Mouse (Mus musculus) monocyte, adult 2 months (primary cell): ENCODE data around the gene Ppp1r14c.
"Not testable (repeated sequence)": the region's sequence is repeated elsewhere in the genome, so short reads cannot be mapped to it uniquely, and the experiment has no call there.

Experiments used
- DNase-seq, 2 experiments: peaks; one replicate each; pipeline ENCODE4 v3.0.0; 2022; ENCODE audit warnings: low spot score in 2 of 2, low read depth in 1 of 2

Gene Ppp1r14c

DNA sequence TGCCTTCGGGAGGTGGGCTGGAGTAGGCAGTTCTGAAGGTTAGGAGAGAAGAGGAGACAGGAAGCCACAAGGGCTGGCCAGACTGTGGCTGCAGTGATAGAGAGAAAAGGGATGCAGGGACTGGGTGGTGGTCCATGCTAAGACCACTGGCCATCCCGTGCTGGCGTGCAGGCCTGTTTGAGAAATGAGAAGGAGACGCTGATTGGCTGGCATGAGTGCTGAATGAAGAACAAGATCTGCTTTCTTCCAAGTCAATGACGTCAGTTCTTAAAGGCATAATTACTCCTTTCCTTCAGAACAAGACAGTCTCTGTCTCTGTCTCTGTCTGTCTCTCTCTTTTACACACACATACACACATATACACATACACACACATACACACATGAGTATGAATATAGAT lies 36.4 kb downstream of the Ppp1r14c start:
- DNase-seq: no peak

DNA sequence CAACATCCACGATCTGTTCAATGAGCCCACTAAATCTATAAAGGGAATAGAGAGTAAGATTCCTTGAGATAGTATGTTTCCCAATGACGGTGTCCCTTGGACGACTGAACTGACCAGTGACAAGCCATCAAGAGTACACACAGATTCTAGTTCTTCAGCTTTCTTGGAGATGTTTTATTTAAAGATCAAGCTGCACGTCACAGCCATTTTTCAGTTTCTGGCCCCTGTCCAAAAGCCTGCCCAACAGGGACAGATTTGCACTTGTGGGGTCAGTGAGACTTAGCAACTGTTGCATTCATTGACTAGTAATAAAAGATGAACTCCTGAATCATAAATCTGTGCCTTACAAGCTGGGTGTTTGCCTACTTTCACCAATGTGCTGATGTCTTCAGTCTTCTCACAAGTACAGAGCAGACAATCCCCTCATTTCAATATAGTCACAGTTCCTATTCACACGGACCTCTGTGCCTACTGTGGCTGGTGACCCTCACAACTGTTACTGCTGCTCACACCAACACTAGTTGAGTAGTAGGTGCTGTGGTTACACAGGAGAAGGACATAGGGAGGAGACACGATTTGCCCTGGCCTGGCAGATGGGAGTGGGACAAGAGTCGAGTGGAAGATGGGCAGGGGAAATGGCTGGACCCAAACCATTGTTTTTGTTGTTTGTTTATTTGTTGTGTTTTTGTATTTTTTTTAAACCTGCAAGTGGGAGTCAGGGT lies 37.7 kb downstream of the Ppp1r14c start:
- DNase-seq: no peak

DNA sequence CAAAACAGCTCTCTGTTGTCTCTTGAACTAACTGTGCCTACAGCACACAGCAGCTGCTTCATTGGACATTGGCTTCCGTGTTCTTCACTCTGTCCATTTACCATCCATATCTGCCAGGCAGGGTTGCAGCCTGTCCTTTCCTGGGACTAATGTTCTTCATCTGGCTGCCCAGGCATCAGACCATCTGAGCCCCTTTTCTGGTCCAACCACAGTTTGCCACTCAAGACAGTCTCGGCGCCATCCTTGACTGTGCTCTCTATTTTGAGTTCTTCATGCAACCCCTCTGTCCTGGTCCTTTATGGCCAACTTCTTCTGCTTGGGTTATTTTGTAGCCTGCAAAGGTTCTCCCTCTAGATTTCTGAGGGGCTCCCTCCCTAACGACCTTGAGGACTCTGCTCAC lies 38.5 kb downstream of the Ppp1r14c start:
- no peak for DNase-seq

DNA sequence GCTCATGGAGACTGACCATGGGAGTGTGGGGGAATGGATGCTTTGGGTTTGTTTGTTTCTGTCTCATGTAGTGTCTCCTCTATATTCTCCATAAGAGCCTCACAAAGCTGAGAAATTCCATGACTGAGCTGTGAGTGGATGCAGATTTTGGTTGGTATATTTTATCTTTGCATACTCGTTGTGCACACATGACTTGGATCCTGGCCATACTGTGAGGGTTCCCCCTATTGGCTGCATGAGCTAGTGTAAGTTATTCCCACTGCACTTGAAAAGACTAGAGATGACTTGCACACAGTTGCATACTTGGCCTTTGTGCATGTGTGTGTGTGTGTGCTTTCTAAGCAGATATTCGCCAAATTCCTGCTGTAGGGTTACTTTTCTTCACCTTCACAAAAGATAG lies 40.4 kb downstream of the Ppp1r14c start:
- DNase-seq: no peak

DNA sequence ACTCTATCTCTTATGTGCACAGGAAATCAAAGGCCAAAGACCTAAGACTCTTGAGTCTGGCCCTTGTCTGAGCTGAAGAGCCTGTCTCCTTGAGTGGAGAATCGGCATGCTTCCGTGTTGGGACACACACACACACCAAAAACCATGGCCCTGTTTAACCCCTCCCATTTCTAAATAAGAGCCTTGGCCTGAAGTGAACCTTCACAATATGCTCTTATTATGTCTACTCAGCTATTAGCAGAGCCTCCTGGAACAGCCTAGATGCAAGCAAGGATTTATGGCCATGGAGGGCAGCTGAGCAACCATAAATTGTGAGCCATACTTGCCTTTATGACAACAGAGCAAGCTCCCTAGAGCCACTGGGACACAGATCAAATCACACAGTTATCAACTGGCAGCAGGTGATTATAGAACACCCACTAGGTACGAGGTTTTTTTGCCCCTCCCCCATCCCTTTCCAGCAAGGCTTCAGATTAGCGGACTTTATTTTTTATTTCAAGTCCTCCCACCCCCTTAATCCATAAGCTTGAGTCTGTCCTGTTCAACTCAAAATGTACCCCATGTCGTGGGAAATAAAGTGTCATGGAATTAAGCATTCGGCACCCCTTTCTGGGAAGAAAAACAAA lies 42.3 kb downstream of the Ppp1r14c start:
- DNase-seq: no peak

DNA sequence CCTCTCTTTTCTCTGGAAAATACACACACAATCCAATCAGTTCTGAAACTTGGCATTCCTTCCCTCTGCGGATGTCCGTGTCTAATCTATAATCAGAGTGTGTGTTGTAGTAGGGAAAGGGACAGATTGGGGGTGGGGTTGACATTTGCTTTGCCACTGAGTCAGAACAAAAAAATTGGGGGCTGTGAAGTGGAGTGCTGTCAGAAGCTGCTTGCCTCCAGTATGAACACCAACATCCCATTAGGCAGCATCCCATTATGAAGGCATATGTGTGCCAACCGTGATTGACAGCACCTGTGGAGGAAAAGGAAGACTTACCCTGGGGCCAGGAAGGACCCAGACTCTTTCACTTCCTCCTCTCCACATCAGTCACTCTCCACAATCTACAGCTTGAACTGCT lies 42.8 kb downstream of the Ppp1r14c start:
- DNase-seq: no peak

DNA sequence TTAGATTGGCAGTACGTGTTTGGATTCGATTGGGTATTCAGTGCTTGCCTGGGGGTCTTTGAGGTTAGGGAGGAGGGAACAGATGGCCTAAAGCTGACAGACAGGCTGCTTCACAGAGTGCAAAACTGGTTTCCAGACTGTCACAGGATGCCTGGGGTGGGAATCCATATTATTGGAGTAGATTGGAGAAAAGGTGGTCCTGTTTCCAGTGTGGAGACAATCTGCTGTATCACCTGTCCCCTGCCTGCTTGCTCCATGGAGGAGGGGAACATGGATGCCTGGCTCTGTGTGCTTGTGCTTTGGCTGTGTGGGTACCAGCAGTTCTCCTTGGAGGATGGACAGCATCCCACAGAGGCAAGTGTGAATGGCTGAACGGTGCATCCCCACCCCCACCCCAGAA lies 45.4 kb downstream of the Ppp1r14c start:
- DNase-seq: no peak

DNA sequence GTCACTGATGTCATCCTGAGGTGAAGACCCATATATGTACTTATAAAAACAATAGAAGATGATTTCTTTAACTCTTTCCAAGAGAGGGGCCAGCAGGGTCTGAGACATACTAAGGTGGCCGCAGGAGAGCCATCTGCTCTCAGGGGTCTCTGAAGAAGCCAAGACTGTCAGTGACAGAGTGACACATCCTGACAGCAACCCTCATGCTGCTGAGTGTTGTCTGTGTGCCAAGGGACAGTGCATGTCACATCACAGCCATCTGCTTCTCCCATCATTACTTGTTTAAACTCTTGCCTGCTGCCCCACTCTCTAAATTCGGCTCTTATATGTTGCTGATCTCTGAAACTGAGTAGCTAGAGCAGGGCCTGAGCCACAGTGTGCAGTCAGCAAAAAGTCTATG lies 45.8 kb downstream of the Ppp1r14c start:
- no peak for DNase-seq

DNA sequence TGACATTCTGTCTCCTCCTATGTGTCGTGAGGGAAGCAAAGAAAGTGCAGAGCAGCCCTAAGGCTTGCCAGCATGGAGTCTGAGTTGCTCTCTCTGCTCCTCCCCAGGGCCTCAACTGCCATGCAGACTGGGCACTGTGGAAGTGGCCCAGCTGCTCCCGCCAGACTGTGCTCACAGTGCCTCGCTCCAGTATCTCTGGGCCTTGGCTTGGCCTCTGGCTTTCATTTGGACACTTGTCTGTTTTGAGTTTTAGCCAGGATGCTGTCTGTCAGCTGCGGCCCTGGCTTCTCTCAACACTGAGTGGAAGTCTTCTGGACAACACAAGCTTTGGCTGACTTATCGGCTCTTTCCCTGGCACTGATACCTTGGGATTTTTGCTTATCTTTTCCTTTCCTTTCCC lies 49.0 kb downstream of the Ppp1r14c start:
- no peak for DNase-seq

DNA sequence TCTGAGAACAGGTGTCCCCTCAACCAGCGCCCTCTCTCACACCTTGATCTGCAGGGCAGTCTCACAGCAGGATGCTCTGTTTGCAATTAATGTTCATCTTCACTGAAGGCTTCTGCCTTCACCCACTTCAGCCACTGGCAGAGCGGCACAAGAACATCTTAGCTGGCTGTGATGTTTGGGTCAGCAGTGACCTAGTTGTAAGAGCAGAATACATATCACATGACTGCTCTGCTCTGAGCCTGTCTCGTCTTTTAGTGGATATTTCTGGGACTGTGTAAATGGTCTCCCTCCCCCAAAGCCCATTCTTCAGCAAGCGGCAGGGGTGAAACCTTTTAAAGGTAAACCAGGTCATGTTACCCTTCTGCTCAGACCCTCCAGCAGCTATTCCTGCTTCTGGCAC lies 50.7 kb downstream of the Ppp1r14c start:
- no peak for DNase-seq

DNA sequence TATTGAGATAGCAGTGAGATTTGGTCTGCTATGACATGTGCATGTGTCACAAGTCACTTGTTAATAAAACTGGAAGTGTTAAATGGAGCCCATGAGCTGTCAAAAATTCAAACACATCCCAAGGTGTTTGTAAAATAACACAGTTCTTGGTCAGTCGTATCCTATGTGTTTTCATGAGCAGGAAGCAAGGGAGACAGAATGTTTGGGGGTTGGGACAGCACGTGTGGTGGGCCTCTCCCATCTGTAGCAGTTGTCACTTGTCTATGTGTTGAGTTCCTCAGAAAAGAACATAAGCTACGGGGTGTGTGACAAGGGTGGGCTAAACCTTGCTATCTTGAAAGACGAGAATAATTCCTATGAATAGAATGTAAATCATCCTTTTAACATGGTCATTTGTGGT lies 51.6 kb downstream of the Ppp1r14c start:
- no peak for DNase-seq

DNA sequence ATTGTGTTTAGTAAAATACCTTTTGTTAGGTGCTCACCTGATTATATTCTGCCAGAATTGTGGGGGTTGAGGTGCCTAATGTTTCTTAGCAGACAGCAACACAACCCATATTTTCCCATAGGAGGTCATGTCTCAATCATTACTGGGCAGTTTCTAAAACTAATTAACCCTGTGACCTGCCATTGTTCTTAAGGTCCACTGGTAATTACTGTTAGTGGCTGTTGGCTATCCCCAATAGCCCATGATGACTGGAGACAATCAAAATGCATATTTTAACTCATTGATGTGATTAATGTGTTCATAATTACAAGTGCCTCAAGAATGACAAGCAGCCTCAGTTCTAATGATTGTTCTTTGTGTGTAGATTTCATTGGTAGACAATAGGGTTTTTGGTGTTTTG lies 58.2 kb downstream of the Ppp1r14c start:
- no peak for DNase-seq

DNA sequence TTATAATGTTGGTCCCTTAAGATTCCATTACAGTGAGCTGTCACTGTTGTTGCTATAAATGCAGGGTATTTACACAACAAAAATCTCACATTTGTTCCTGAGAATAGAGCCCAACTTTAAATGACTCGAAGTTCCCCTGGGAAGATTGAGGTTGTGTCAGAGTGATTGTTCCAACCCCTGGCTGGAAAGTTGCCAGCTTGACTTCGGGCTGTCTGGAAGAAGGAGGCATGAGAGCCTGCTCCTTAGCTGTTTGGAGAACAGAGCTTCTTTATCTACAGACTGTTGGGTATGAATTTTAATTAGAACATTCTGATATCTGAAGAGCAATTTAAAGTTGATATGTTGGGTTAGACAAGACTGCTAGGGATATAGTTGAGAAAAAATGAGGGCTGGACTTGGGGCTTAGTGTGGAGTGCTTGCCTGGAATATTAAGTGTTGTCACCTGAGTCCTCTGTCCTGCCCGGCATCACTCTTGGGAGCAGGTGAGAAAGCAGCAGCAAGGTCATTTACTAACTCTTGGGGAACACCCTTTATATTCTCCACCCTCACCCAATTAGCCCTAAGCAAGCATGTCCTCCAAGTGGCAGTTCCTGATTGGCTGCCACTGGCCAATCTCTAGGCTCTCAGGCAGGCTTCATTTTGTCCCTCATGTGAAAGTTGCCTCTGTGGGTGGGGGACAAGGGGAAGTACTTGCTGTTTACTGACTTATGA lies 62.0 kb downstream of the Ppp1r14c start:
- no peak for DNase-seq

DNA sequence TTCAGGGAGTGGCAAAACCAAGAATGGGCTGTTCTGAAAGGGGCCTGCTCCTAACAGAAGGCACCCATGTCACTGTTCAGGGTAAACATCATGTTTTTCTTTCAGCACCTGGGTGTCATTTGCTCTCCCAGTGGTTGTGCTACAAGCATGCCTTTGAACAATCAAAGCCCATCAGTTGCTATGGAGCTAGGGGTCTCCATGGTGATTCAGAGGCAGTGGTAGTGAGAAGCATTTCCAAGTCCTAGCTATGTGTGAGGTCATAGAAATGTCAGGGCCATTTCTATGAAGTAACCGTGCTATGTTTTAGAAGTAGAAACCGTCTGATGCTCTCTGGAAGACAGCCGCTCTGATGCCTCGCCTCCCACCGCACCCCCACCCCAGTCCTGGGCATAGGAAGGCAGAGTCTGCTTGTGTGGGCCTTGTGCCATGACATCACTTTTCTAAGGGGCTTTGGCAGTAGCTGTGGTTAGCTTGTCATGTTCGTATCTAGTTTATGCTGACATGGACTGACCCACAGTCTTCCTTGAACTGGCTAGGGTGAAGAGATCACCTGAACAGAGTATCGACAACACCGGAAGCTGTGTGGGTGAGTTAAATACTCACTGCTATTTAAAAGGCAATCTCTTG lies 69.1 kb downstream of the Ppp1r14c start:
- DNase-seq: no peak

DNA sequence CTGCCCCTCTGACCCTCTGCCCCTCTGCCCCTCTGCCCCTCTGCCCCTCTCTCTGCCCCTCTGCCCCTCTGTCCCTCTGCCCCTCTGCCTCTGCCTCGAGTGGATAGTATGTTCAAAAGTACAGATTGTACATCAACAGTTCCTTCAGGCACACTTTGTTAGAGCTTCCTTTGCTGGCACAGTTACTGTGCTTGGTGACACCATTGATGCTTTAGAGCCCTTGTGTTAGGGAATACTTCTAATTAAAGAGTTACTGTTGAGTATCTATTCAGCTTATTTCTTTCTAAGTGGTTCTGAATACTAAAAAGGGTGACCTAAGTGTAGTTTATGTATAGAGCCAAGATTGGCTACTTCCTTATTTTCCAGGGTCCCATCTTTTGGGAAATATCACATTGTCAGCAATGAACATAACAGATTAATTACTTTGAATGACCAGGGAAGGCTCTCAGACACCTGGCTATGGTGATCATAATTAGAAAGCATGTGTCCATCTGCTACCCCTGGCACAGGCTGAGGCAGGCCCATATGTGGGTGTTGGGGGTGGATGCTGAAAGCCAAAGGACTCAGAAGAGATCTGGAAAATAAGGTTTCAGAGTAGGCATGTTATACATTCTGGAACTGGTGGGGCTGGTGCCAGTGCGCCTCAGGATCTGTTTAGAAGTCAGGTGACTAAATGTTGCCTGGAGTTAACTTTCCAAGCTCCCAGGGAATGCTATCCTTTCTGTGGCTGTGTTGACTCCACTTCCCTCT lies 75.0 kb downstream of the Ppp1r14c start:
- DNase-seq: no peak

DNA sequence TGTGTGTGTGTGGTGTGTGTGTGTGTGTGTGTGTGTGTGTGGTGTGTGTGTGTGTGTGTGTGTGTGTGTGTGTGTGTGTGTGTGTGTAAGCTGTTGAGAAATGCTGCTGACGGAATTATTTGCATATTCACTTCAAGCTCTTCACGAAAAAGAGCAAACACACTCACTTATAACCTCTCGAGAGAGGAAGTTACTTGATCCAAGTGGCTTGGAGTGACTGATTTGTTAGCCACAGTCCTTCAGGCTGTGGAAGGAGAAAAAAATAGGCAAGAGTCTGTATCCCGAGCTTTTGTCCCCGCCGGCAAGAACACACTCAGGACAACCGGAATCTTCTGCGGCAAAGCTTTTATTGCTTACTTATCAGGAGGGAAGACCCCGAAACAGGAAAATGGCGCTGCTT lies 80.9 kb downstream of the Ppp1r14c start:
- DNase-seq: not testable (repeated sequence)

DNA sequence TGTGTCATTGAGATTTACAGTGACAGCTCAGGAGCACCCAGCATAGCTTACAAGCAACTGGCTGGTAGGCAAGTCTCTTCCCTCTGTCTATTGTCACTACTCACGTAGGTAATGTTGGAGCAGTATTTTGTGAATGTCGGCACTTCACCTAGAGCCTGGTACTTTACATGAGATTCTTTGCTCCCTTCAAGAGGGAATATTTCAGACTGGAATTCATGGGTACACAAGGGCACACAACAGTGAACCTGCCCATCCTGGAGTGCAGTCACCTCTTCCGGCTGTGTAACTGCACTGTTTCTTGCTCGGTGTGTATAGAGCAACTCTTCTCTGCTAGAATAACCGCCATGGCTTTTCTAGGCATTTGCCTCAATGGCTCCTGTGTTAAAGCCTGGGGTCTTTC lies 82.8 kb downstream of the Ppp1r14c start:
- DNase-seq: no peak

DNA sequence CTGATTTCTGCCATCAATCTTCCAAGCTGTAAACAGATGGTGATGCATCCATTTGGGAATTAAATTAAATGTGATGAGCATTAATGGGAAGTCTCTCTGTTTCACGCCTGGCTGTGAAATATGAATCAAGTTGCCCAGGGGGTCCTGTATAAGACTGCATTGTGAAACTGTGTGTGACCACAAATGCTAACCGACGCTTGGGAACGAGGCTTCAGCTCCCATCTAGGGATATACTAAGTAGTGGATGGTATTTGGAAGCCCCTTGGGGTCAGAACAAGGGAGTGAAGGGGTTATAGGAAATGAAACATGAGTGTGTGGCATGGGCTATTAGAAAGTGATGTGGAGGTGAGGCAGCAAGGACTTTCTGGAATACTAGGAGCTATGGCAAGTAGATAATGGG lies 86.1 kb downstream of the Ppp1r14c start:
- no peak for DNase-seq

DNA sequence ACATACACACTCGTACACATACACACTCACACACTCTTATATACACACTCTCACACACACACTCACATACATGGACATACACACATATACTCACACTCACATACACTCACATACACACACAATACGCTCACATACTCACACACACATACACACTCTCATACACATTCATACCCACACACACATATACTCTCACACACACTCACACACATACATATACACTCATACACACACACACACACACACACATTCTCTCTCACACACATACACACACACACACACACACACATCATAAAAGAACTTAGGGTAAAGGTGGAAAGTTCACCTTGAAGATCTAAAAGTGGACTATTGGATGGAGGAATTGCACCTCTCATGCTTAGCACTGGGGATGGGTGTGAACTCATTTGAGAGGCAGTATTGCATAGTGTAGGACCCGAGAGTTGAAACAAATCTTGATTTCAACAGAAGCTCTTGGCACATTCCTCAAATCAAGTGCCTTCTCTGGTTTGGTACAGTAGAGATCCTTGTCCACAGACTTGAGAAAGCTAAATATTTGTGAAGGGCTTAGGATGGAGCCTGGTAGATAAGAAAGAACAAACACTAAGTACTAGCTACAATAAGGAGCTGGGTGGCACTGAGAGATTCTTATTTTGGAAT lies 87.1 kb downstream of the Ppp1r14c start:
- no peak for DNase-seq

DNA sequence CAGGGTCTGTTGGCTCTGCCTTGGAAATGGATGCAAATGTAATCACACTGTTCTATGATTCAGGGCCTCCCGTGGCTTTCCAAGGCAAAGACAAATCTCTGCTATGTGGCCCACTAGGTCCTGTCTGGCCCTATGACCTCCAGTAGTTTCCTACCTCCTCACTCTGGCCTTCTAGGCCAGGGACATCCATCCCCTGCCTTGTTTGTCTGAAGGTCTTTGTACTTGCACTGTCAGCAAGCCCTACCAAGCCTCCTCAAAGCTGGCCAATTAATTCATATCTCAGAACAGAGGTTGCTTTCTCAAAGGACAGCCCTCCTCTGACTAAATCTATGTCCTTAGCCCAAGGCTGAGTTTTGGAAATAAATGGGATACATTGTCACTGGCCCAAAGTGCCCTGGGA lies 92.8 kb downstream of the Ppp1r14c start:
- DNase-seq: no peak

DNA sequence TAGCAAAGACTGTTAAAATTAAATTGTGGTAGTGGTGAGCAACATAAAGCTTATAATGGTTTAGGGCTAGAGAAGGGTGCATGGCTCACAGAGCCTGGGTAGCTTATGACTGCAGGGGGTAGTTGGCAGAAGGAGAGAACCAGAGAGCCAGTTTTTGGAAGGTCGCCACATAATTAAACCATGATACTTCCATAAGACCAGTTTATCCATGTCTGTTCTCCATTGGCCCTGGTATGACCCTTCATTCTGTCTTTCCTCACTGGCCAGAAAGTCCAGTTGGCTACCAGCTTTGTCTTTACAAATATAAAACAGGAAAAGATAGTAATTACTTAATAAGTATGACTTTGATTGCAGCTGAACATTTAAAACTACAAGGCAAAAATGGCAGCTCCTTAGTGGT lies 95.0 kb downstream of the Ppp1r14c start:
- no peak for DNase-seq
